Mouse (Mus musculus) MEL (cell line): Measurements from ENCODE around the gene Proser1. TPM values are rescaled to one million over a fixed set of nuclear protein-coding genes. Genes with fewer than 3 reads are reported as not detected.

Experiments
- DNase-seq: peaks from one replicate; pipeline ENCODE4 v3.0.0; 2011; ENCODE audit warnings: low read depth, low spot score
- H3K27ac ChIP-seq: 2 replicates; pipeline ENCODE4 v1.5.1; 2012; ENCODE audit warnings: low read depth, mild to moderate bottlenecking, control low read depth, low read length, moderate library complexity; ENCODE audit not compliant: control insufficient read depth
- H3K27me3 ChIP-seq, 2 experiments: fragments of 150-350 bp in 1 of 2; sonication (generic) in 1 of 2; 2 replicates each; pipeline ENCODE4 v1.6.1; 2012; ENCODE audit warnings: low read length in 2 of 2, mild to moderate bottlenecking in 2 of 2, improper control_type of control experiment in 1 of 2, moderate library complexity in 1 of 2; ENCODE audit not compliant: insufficient read depth in 2 of 2, control insufficient read depth in 1 of 2
- H3K36me3 ChIP-seq, 2 experiments: 2 replicates each; pipeline ENCODE4 v1.6.1; 2012 to 2014; ENCODE audit warnings: low read length in 2 of 2, improper control_type of control experiment in 1 of 2, inconsistent platforms in 1 of 2, mild to moderate bottlenecking in 1 of 2; ENCODE audit not compliant: insufficient read depth in 2 of 2, control insufficient read depth in 1 of 2
- H3K4me1 ChIP-seq, 2 experiments: fragments of 150-350 bp in 1 of 2; sonication (generic) in 1 of 2; 2 replicates each; pipeline ENCODE4 v1.6.1; 2012; ENCODE audit warnings: low read length in 2 of 2, improper control_type of control experiment in 1 of 2, mild to moderate bottlenecking in 1 of 2; ENCODE audit not compliant: insufficient read depth in 2 of 2, control insufficient read depth in 1 of 2
- H3K4me3 ChIP-seq, 2 experiments: fragments of 150-350 bp in 1 of 2; sonication (generic) in 1 of 2; 2 replicates each; pipeline ENCODE4 v1.5.1; 2012; ENCODE audit warnings: low read depth in 2 of 2, low read length in 2 of 2, mild to moderate bottlenecking in 2 of 2, moderate library complexity in 2 of 2, control low read depth in 1 of 2, improper control_type of control experiment in 1 of 2; ENCODE audit not compliant: control insufficient read depth in 1 of 2, insufficient read depth in 1 of 2
- H3K79me2 ChIP-seq: 2 replicates; pipeline ENCODE4 v1.6.1; 2012; ENCODE audit warnings: mild to moderate bottlenecking, low read length, moderate library complexity; ENCODE audit not compliant: control insufficient read depth, poor library complexity, insufficient read depth
- H3K9ac ChIP-seq: 2 replicates; pipeline ENCODE4 v1.6.1; 2012; ENCODE audit warnings: low read depth, mild to moderate bottlenecking, control low read depth, low read length, moderate library complexity; ENCODE audit not compliant: control insufficient read depth, poor library complexity, severe bottlenecking
- H3K9me3 ChIP-seq: fragments of 150-350 bp; sonication (generic); replicated peaks from 2 replicates; pipeline ENCODE4 v1.6.1; 2012; ENCODE audit warnings: mild to moderate bottlenecking, low read length, improper control_type of control experiment, moderate library complexity; ENCODE audit not compliant: insufficient read depth
- CHD2 ChIP-seq: IDR thresholded peaks from 2 replicates; pipeline ENCODE4 v1.6.1; 2011; ENCODE audit warnings: low read length, improper control_type of control experiment
- CTCF ChIP-seq, 3 experiments: IDR thresholded peaks in 2 of 3; conservative IDR thresholded peaks in 1 of 3; 2 replicates each; pipeline ENCODE4 v1.5.1; 2011 to 2012; ENCODE audit warnings: low read length in 3 of 3, low read depth in 2 of 3, mild to moderate bottlenecking in 2 of 3, improper control_type of control experiment in 1 of 3, inconsistent platforms in 1 of 3, mixed read lengths in 1 of 3, moderate library complexity in 1 of 3; ENCODE audit not compliant: control insufficient read depth in 1 of 3, insufficient read depth in 1 of 3, poor library complexity in 1 of 3, severe bottlenecking in 1 of 3
- E2F4 ChIP-seq: IDR thresholded peaks from 2 replicates; pipeline ENCODE4 v1.6.1; 2011; ENCODE audit warnings: low read depth, low read length, improper control_type of control experiment, borderline replicate concordance
- ELF1 ChIP-seq: IDR thresholded peaks from 2 replicates; pipeline ENCODE4 v1.6.1; 2014; ENCODE audit warnings: low read depth, mild to moderate bottlenecking, inconsistent platforms, low read length, improper control_type of control experiment, moderate library complexity
- KAT2A ChIP-seq: conservative IDR thresholded peaks from 2 replicates; pipeline ENCODE4 v1.6.1; 2012; ENCODE audit warnings: low read depth, low read length, improper control_type of control experiment, inconsistent platforms
- MAFK ChIP-seq: IDR thresholded peaks from 2 replicates; pipeline ENCODE4 v1.6.1; 2011; ENCODE audit warnings: low read depth, mild to moderate bottlenecking, low read length, improper control_type of control experiment, borderline replicate concordance
- MXI1 ChIP-seq: IDR thresholded peaks from 2 replicates; pipeline ENCODE4 v1.6.1; 2011; ENCODE audit warnings: mild to moderate bottlenecking, low read depth, low read length, improper control_type of control experiment
- MYB ChIP-seq: IDR thresholded peaks from 2 replicates; pipeline ENCODE4 v1.6.1; 2011; ENCODE audit warnings: mild to moderate bottlenecking, low read depth, low read length, improper control_type of control experiment
- NELFE ChIP-seq: IDR thresholded peaks from 2 replicates; pipeline ENCODE4 v1.6.1; 2011; ENCODE audit warnings: low read depth, low read length, improper control_type of control experiment
- RAD21 ChIP-seq: IDR thresholded peaks from 2 replicates; pipeline ENCODE4 v1.6.1; 2011; ENCODE audit warnings: mild to moderate bottlenecking, low read depth, low read length, improper control_type of control experiment
- SMC3 ChIP-seq: IDR thresholded peaks from 2 replicates; pipeline ENCODE4 v1.6.1; 2011; ENCODE audit warnings: low read depth, low read length, improper control_type of control experiment
- TAL1 ChIP-seq: IDR thresholded peaks from 2 replicates; pipeline ENCODE4 v1.6.1; 2012; ENCODE audit warnings: mild to moderate bottlenecking, inconsistent platforms, low read length, moderate library complexity, mixed read lengths
- USF1 ChIP-seq: IDR thresholded peaks from 2 replicates; pipeline ENCODE4 v1.6.1; 2014; ENCODE audit warnings: low read depth, mild to moderate bottlenecking, inconsistent platforms, low read length, improper control_type of control experiment, moderate library complexity
- ZKSCAN1 ChIP-seq: IDR thresholded peaks from 2 replicates; pipeline ENCODE4 v1.6.1; 2012; ENCODE audit warnings: low read depth, mild to moderate bottlenecking, inconsistent platforms, low read length, improper control_type of control experiment, moderate library complexity
- ZMIZ1 ChIP-seq: IDR thresholded peaks from 2 replicates; pipeline ENCODE4 v1.6.1; 2012; ENCODE audit warnings: low read depth, mild to moderate bottlenecking, inconsistent platforms, low read length, improper control_type of control experiment, moderate library complexity
- ZNF384 ChIP-seq: IDR thresholded peaks from 2 replicates; pipeline ENCODE4 v1.6.1; 2012; ENCODE audit warnings: low read depth, mild to moderate bottlenecking, inconsistent platforms, low read length, improper control_type of control experiment
- polyA plus RNA-seq, 2 experiments: library from polyadenylated mRNA; stranded (reverse) in 1 of 2; unstranded in 1 of 2; fragments of >175 nt in 1 of 2; fragments of >200 nt in 1 of 2; gene quantifications; 2 replicates each; pipeline versions ENCODE4 v1.2.1 to v1.2.4; 2012; ENCODE audit warnings: low replicate concordance in 2 of 2, low read depth in 1 of 2; ENCODE audit not compliant: insufficient read length in 2 of 2, insufficient read depth in 1 of 2, missing spikeins in 1 of 2
- total RNA-seq: library from RNA; depleted of rRNA; stranded (reverse); fragments of 300-350 nt; gene quantifications from 2 replicates; pipeline ENCODE4 v1.2.3, GENCODE M21; 2012; rRNA removed

Gene Proser1
- total and polyA plus RNA-seq, 3 experiments: 3.5 to 107 (median 24.6) TPM

- Histone ChIP-seq H3K27me3 (no peaks in the 10 kb centered on the region), H3K27ac (no peak overlapping the region), H3K36me3 (no peaks in the 10 kb centered on the region), H3K9me3 (no peaks in the 10 kb centered on the region), H3K79me2 (no peaks in the 10 kb centered on the region), H3K9ac (no peak overlapping the region), H3K4me3 (no peak overlapping the region), H3K4me1 (no peaks in the 10 kb centered on the region)
- DNase-seq: no peak
- TF ChIP-seq ZNF384 (no peak), E2F4 (no peak), SMC3 (no peak), TAL1 (no peak), MAFK (no peak), RAD21 (no peak), KAT2A (no peak), MXI1 (no peak), ZKSCAN1 (no peak), ZMIZ1 (no peak), ELF1 (no peak), CHD2 (no peak), NELFE (no peak), USF1 (no peak), MYB (no peak), CTCF (IDR thresholded peaks at IDR 0.05 in 2 of 3, conservative IDR thresholded peaks at IDR 0.05 in 1 of 3; ENCODE audit: control insufficient read depth in 1 of 3, insufficient read depth in 1 of 3, low read depth in 2 of 3, low read length in 3 of 3, poor library complexity in 1 of 3, severe bottlenecking in 1 of 3) (no peak)
Measured at GRCm38 (mm10) chr3:53530305-53530704, 66.8 kb downstream of the Proser1 start.

Other genes starting within 250 kb of the Proser1 start
- 4.8 and 6.7 TPM in 2 replicates for gene Nhlrc3, start 334 bp upstream of the Proser1 start, total RNA-seq
- gene Nhlrc3, start 334 bp upstream of the Proser1 start, polyA plus RNA-seq: 1 to 10 TPM in 1 of 2 experiments, not detected in 1; 9.1 TPM
- gene Stoml3, start 25.0 kb downstream of the Proser1 start, total RNA-seq: not detected in 2 replicates
- not detected for gene Stoml3, start 25.0 kb downstream of the Proser1 start, polyA plus RNA-seq
- not detected in 2 replicates for gene Frem2, start 193.7 kb downstream of the Proser1 start, total RNA-seq
- gene Frem2, start 193.7 kb downstream of the Proser1 start, polyA plus RNA-seq: not detected